Mouse (Mus musculus): ENCODE results near the gene Tshz2.

GRCm38 (mm10) chr2:169593742-169594141, 39.1 kb upstream of the Tshz2 start:
- TF ChIP-seq POLR2A (IDR thresholded peaks at IDR 0.05; ENCODE audit: control insufficient read depth, low read depth, low read length): no peak
- TF ChIP-seq CTCF (IDR thresholded peaks at IDR 0.05; ENCODE audit: control insufficient read depth, insufficient read depth, insufficient replicate concordance, low read depth, low read length): no peak
